Mouse (Mus musculus) heart, adult 18-20 months (tissue): ENCODE measurements around the gene Spred1. TPM values are rescaled to one million over a fixed set of nuclear protein-coding genes. Genes with fewer than 3 reads are reported as not detected.
A peak's percentile ranks its signal among the peaks of the same experiment; 100 is the strongest.
"Not testable (repeated sequence)": the region's sequence is repeated elsewhere in the genome, so short reads cannot be mapped to it uniquely, and the experiment has no call there.

Experiments
- DNase-seq, 2 experiments: peaks; one replicate each; pipeline ENCODE4 v3.0.0; 2021 to 2022; ENCODE audit warnings: mixed read lengths in 1 of 2
- total RNA-seq, 2 experiments: library from RNA; stranded (reverse); gene quantifications; 2 replicates each; pipeline ENCODE4 v1.2.3; 2021

The Spred1 gene
- total RNA-seq, 2 experiments from 2014 or later = 13.6 to 14.4 TPM

- peak; percentile 85 to 88 for DNase-seq
Observed at GRCm38 (mm10) chr2:117119291-117120245, 1.6 kb upstream of the Spred1 start.

GRCm38 (mm10) chr2:117120246-117121211 lies 645 bp upstream of the Spred1 start:
- DNase-seq = peak; percentile 92 to 93

GRCm38 (mm10) chr2:117121984-117122605 lies 921 bp downstream of the Spred1 start:
- no peak for DNase-seq

GRCm38 (mm10) chr2:117122701-117123337 lies 1.6 kb downstream of the Spred1 start:
- peak; percentile 74 to 78 for DNase-seq

GRCm38 (mm10) chr2:117123701-117124100 lies 2.5 kb downstream of the Spred1 start:
- DNase-seq = no peak

- no peak for DNase-seq
Observed at GRCm38 (mm10) chr2:117124839-117125238, 3.7 kb downstream of the Spred1 start.

GRCm38 (mm10) chr2:117129156-117129555 lies 8.0 kb downstream of the Spred1 start:
- no peak for DNase-seq

GRCm38 (mm10) chr2:117131041-117131440 lies 9.9 kb downstream of the Spred1 start:
- not testable (repeated sequence) for DNase-seq

GRCm38 (mm10) chr2:117131910-117132309 lies 10.7 kb downstream of the Spred1 start:
- no peak for DNase-seq

- no peak for DNase-seq
Observed at GRCm38 (mm10) chr2:117133541-117133940, 12.4 kb downstream of the Spred1 start.

GRCm38 (mm10) chr2:117137751-117138150 lies 16.6 kb downstream of the Spred1 start:
- no peak for DNase-seq

GRCm38 (mm10) chr2:117138932-117139331 lies 17.8 kb downstream of the Spred1 start:
- DNase-seq = no peak

- DNase-seq = no peak
Observed at GRCm38 (mm10) chr2:117139977-117140376, 18.8 kb downstream of the Spred1 start.

- DNase-seq = no peak
Observed at GRCm38 (mm10) chr2:117143106-117143505, 21.9 kb downstream of the Spred1 start.

- no peak for DNase-seq
Observed at GRCm38 (mm10) chr2:117146026-117146425, 24.9 kb downstream of the Spred1 start.

- no peak for DNase-seq
Observed at GRCm38 (mm10) chr2:117146617-117147016, 25.4 kb downstream of the Spred1 start.

- DNase-seq = no peak
Observed at GRCm38 (mm10) chr2:117152161-117152560, 31.0 kb downstream of the Spred1 start.

- no peak for DNase-seq
Observed at GRCm38 (mm10) chr2:117168379-117168778, 47.2 kb downstream of the Spred1 start.

GRCm38 (mm10) chr2:117169037-117169436 lies 47.9 kb downstream of the Spred1 start:
- DNase-seq = no peak

- peak; percentile 20 to 48 for DNase-seq
Observed at GRCm38 (mm10) chr2:117172981-117173380, 51.8 kb downstream of the Spred1 start.

GRCm38 (mm10) chr2:117176066-117176465 lies 54.9 kb downstream of the Spred1 start:
- no peak for DNase-seq

- DNase-seq = no peak
Observed at GRCm38 (mm10) chr2:117176937-117177336, 55.8 kb downstream of the Spred1 start.
